Mouse (Mus musculus) ES-Bruce4 (cell line): ENCODE results near the gene Smagp. TPM values are rescaled to one million over a fixed set of nuclear protein-coding genes. Genes with fewer than 3 reads are reported as not detected.

ENCODE experiments used
- H3K27ac ChIP-seq: 2 replicates; pipeline ENCODE4 v1.5.1; 2012; ENCODE audit warnings: low read length, inconsistent platforms; ENCODE audit not compliant: insufficient read depth
- H3K27me3 ChIP-seq: 2 replicates; pipeline ENCODE4 v1.6.1; 2012; ENCODE audit warnings: mild to moderate bottlenecking, low read length, inconsistent platforms; ENCODE audit not compliant: control insufficient read depth, poor library complexity, insufficient read depth, severe bottlenecking
- H3K36me3 ChIP-seq: 2 replicates; pipeline ENCODE4 v1.6.1; 2012; ENCODE audit warnings: inconsistent platforms, mild to moderate bottlenecking, low read length, moderate library complexity; ENCODE audit not compliant: control insufficient read depth, poor library complexity, insufficient read depth, severe bottlenecking
- H3K4me1 ChIP-seq: one replicate; pipeline ENCODE4 v1.8.1; 2011; ENCODE audit warnings: low read length; ENCODE audit not compliant: control insufficient read depth, insufficient read depth
- H3K4me3 ChIP-seq: 2 replicates; pipeline ENCODE4 v1.5.1; 2011; ENCODE audit warnings: low read depth, mild to moderate bottlenecking, low read length
- H3K9ac ChIP-seq: 2 replicates; pipeline ENCODE4 v1.6.1; 2012; ENCODE audit warnings: low read depth, mild to moderate bottlenecking, inconsistent platforms; ENCODE audit not compliant: poor library complexity, severe bottlenecking
- H3K9me3 ChIP-seq: replicated peaks from 2 replicates; pipeline ENCODE4 v1.6.1; 2012; ENCODE audit warnings: mild to moderate bottlenecking, low read length, inconsistent platforms; ENCODE audit not compliant: control insufficient read depth, poor library complexity, insufficient read depth, severe bottlenecking
- CTCF ChIP-seq: IDR thresholded peaks from one replicate; pipeline ENCODE4 v1.8.1; 2011; ENCODE audit warnings: low read depth, low read length
- EP300 ChIP-seq: IDR thresholded peaks from 2 replicates; pipeline ENCODE4 v1.6.1; 2011; ENCODE audit warnings: low read depth, low read length; ENCODE audit not compliant: insufficient read depth
- POLR2A ChIP-seq: IDR thresholded peaks from one replicate; pipeline ENCODE4 v1.8.1; 2011; ENCODE audit warnings: low read length; ENCODE audit not compliant: insufficient read depth
- polyA plus RNA-seq: library from polyadenylated mRNA; stranded (reverse); fragments of >200 nt; gene quantifications from 2 replicates; pipeline ENCODE4 v1.2.4, GENCODE M21; 2011; ENCODE audit warnings: low read depth; ENCODE audit not compliant: missing spikeins, insufficient read depth, insufficient read length

The Smagp gene
- polyA plus RNA-seq, 1 experiment, result 36.6 TPM

- Histone ChIP-seq H3K9me3 (no peaks in the 10 kb centered on the region), H3K27me3 (peaks cover 15% of the 10 kb centered on the region), H3K36me3 (no peaks in the 10 kb centered on the region), H3K27ac (no peak overlapping the region), H3K9ac (peak overlapping the region; percentile 83), H3K4me3 (peak overlapping the region; percentile 66), H3K4me1 (no peaks in the 10 kb centered on the region)
- TF ChIP-seq POLR2A (no peak), CTCF (no peak), EP300 (no peak)
These were observed 36.6 kb downstream of the Smagp start for GRCm38 (mm10) chr15:100600047-100600695.

- Histone ChIP-seq H3K27me3 (peaks cover 15% of the 10 kb centered on the region), H3K27ac (no peak within 1 kb of the TSS), H3K36me3 (no peaks in the 10 kb centered on the region), H3K9ac (peak within 1 kb of the TSS; percentile 83), H3K9me3 (no peaks in the 10 kb centered on the region), H3K4me3 (peak within 1 kb of the TSS; percentile 66), H3K4me1 (no peaks in the 10 kb centered on the region)
- no peak for TF ChIP-seq EP300
These were observed 37.3 kb downstream of the Smagp start, which contains the start of gene Pou6f1 for GRCm38 (mm10) chr15:100599276-100600046. Pou6f1 (minus strand) TSS chr15:100599984.

GRCm38 (mm10) chr15:100598883-100599275 is 37.9 kb downstream of the Smagp start:
- peak overlapping the region; percentile 83 for H3K9ac ChIP-seq
- H3K36me3 ChIP-seq, result no peaks in the 10 kb centered on the region
- peak overlapping the region; percentile 30; the same call in 1 of the 2 replicates for H3K4me3 ChIP-seq
- no peak overlapping the region for H3K27ac ChIP-seq
- peaks cover 15% of the 10 kb centered on the region for H3K27me3 ChIP-seq
- H3K4me1 ChIP-seq, result no peaks in the 10 kb centered on the region
- H3K9me3 ChIP-seq, result no peaks in the 10 kb centered on the region
- TF ChIP-seq POLR2A (no peak), EP300 (no peak), CTCF (no peak)

- Histone ChIP-seq H3K27ac (no peak overlapping the region), H3K4me1 (no peaks in the 10 kb centered on the region), H3K4me3 (no peak overlapping the region), H3K9ac (no peak overlapping the region), H3K27me3 (peaks cover 15% of the 10 kb centered on the region), H3K36me3 (no peaks in the 10 kb centered on the region), H3K9me3 (no peaks in the 10 kb centered on the region)
- no peak for TF ChIP-seq POLR2A
These were observed 38.4 kb downstream of the Smagp start for GRCm38 (mm10) chr15:100598287-100598882.

- TF ChIP-seq POLR2A, result no peak
- no peak for TF ChIP-seq CTCF
- TF ChIP-seq EP300, result no peak
- H3K4me3 ChIP-seq, result no peak overlapping the region
- no peaks in the 10 kb centered on the region for H3K36me3 ChIP-seq
- no peaks in the 10 kb centered on the region for H3K4me1 ChIP-seq
- H3K27ac ChIP-seq, result no peak overlapping the region
- no peak overlapping the region for H3K9ac ChIP-seq
- no peaks in the 10 kb centered on the region for H3K9me3 ChIP-seq
- no peaks in the 10 kb centered on the region for H3K27me3 ChIP-seq
These were observed 43.9 kb downstream of the Smagp start for GRCm38 (mm10) chr15:100592817-100593216.

GRCm38 (mm10) chr15:100590436-100590835 is 46.3 kb downstream of the Smagp start:
- TF ChIP-seq POLR2A (no peak), CTCF (no peak), EP300 (no peak)
- Histone ChIP-seq H3K9me3 (no peaks in the 10 kb centered on the region), H3K27ac (no peak overlapping the region), H3K27me3 (no peaks in the 10 kb centered on the region), H3K36me3 (no peaks in the 10 kb centered on the region), H3K4me1 (no peaks in the 10 kb centered on the region), H3K4me3 (no peak overlapping the region), H3K9ac (no peak overlapping the region)
